Mouse (Mus musculus): ENCODE results near the gene Prelp. TPM values are rescaled to one million over a fixed set of nuclear protein-coding genes. Genes with fewer than 3 reads are reported as not detected.

Gene Prelp
- total RNA-seq, 2 experiments from 2014 or later, result 25.0 to 29.5 TPM

- intact Hi-C loops (cut with DNase I), result no loop called here
- no peak for DNase-seq
These were observed 18.5 kb upstream of the Prelp start for GRCm38 (mm10) chr1:133939708-133940107.

DNA sequence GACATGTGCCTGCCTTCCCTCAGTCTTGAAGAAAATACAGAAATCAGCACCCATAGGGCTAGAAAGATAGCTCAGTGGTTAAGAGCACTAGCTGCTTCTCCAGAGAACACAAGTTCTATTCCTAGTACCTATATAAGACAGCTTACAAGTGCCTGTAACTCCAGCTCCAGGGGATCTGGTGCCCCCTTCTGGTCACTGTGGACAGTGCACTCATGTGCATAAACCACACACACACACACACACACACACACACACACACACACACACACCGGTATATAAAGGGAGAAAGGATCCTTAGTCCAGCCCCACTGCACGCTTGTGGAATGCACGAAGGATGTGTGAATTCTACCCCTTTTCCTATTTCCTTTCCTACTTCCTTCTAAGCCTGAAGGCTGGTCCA lies 15.0 kb upstream of the Prelp start:
- intact Hi-C loops (cut with DNase I), result no loop called here
- DNase-seq, result no peak

- intact Hi-C loops (cut with DNase I), result no loop called here
- peak in 1 of 2 experiments; percentile 45 for DNase-seq
These were observed 13.2 kb upstream of the Prelp start for GRCm38 (mm10) chr1:133934354-133934963.

DNA sequence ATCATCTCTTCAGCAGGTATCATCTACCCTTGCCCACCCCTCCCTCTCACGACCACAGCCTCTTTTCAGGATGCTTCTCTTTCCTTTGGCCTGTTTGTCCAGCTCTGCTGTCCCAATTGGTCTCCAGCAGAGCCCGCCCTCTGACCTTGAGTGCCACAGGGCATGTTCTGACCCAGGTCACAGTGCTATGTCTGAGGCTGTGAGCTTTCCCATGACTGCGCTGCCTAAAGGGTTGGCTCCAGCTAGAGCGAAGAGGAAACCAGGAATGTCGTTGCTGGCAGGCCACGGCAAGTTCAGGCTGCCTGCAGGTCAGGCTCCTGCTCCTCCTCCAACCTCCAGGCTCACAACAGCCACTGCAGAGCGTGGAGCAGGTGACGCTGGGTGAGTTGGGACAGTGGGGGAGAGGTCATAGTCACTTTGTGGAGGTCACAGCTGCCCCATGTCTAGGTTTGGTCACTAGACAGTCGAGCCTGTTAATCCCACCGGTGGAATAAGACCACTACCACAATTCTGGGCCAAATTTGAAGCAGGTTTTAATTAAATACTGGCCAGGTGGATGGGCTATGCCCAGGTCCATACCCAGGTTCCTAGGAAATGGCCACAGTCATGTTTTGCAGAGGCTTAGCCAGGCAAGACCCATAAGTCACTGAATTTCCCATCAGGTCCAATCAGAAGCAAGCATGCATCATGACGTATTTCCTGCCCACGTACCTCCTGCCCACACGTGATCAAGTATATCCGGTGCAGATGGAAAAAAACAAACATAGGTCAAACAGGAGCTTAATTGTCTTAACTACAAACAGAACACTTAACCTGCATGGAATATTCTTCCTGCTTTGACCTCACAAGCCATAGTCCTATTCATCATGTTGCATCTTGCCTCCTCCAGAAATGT lies 12.3 kb upstream of the Prelp start:
- intact Hi-C loops (cut with DNase I), result no loop called here
- no peak for DNase-seq

- intact Hi-C loops (cut with DNase I), result no loop called here
- no peak for DNase-seq
These were observed 8.8 kb upstream of the Prelp start for GRCm38 (mm10) chr1:133929980-133930379.

DNA sequence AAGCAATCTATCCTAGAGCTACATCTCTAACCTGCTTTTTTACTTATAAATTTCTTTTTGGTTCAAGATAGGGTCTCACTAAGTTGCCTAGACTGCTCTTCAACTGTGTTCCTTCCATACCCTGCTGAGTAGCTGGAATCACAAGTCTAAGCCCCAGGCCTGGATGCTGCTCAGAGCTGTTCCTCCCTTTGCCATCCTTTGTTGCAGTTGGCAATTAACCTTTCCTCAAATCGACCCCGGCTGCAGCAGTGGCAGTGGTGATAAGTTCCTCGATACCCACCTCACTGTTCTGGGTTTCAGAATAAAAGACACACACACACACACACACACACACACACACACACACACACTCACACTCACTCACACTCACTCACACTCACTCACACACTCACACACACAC lies 4.0 kb upstream of the Prelp start:
- DNase-seq, result no peak
- intact Hi-C loops (cut with DNase I), result no loop called here

DNA sequence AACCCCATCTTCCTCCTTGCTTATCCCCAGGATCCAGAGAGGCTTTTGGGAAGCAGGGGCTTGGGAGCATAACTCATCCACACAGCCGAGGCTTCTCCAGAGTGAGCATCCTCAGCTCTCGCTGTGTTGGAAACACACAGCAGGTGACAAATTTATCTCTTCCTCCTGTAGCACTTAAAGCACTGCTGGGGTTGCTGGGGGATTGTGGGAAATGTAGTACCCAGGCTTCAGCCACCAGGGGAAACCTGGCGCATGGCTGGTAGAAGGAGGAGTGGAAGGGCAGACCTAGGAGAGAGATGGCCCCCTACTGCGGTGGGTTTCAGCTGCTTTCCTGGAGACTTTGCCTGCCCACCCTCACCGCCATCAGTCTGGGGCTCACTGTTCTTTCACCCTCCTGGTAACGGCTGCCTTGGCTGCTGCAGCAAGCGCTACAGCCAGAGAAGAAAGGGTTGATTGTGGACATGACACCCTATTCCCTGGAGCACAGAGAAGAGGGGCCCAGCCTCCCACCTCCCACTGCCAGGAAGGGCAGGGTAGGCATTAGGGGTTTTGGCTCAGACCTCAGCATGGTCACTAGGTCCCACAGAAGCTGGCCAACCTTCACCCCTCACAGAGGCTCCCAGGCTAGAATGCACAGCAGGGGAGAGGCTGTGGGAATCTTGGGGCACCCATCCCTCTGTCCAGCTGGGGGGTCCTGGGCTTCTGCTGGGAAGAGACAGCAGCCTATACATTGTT lies 3.1 kb upstream of the Prelp start:
- DNase-seq, result no peak
- intact Hi-C loops (cut with DNase I), result no loop called here

DNA sequence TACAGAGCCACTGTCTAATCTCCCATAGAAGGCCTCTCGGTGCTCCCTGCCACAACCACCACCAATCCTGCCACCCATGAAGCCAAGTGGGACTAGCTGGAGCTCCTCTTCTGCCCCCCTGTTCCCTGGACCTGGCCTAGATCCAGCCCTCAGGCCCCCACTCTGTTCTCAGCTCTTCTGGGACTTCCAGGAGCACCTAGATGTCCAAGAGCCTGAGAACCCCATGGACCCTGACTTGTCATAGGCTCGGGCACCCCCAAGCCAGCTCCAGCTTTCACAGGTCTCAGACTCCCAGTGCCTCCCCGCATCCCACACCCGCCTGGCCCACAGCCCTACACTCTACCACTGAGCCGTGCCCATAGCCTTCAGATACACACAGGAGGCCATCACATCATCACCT lies 1.9 kb upstream of the Prelp start:
- intact Hi-C loops (cut with DNase I), result no loop called here
- no peak for DNase-seq

DNA sequence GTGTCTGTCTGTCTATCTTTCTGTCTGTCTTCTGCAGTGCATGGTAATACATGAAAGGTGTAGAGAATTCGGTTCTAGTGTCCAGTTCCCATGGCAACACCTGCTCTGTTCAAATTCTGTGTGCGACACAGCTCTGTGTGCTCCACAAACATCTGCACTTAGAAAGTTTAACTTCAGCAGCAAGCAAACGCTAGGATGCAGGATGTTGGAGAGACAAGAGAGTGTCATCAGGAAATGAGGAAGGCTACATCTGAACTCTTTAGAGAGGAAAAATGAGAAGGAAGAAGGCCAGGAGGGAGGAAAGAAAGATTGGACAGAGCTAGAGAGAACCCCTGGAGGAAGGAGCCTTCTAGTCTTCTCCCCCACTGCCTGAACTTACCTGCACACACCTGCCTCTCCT lies 338 bp downstream of the Prelp start:
- intact Hi-C loops (cut with DNase I), result loop anchor here (1.0 kb wide), 1 partner anchor 37 kb away; no protein-coding TSS in a partner anchor
- no peak for DNase-seq

- DNase-seq, result no peak
- intact Hi-C loops (cut with DNase I), result loop anchor here (1.0 kb wide), 1 partner anchor 38 kb away; no protein-coding TSS in a partner anchor
These were observed 813 bp downstream of the Prelp start for GRCm38 (mm10) chr1:133920401-133920800.

DNA sequence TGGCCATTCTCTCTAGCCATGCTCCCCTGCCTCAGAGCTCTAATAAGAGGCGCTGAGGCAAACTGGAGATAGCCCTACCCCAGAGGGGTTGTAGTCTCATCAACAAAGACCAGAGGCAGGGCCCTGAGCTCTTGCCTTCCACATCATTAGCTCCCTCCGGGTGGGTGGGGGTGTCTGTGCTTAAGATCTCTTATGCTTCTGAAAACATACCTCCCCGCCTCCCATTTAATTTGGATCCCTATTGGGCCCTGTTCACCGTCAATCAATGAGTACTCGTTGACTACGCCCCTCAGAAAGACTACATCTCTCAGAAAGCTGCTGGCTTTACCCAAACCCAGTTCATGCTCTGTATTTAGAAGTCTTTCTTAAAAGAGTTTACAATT lies 3.1 kb downstream of the Prelp start:
- intact Hi-C loops (cut with DNase I), result no loop called here
- no peak for DNase-seq

GRCm38 (mm10) chr1:133917456-133918087 lies 3.6 kb downstream of the Prelp start:
- peak; percentile 62 to 65 for DNase-seq
- intact Hi-C loops (cut with DNase I), result no loop called here

DNA sequence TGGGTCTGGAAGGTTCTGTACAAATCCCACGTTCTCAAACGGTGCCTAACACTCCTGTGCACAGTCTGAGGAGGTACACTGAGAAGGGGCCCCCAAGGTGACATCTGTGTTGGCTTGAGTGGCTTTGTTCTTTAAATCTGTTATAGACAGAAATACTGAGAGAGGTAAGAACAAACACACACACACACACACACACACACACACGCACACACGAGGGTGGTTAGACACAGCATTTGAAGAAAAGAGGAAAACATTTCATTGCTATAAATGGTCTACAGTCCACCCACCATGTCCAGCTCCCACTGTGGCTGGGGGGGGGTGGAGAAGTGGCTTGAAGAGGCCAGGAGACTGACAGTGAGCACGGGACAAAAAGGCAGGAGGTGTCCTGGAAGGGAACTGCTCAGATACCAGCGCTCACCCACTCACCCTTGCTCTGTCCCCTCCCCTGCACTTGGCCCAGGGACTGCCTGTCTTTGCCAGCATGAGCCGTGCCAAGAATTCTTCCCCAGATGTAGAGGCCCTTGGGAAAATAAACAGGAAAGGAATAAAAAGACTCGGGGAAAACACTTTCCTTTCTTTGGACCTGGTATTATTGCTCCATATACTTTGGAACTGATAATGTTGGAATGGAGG lies 5.4 kb downstream of the Prelp start:
- peak; percentile 78 to 90 for DNase-seq
- intact Hi-C loops (cut with DNase I), result no loop called here

- no peak for DNase-seq
- intact Hi-C loops (cut with DNase I), result no loop called here
These were observed 6.1 kb downstream of the Prelp start for GRCm38 (mm10) chr1:133915115-133915514.

DNA sequence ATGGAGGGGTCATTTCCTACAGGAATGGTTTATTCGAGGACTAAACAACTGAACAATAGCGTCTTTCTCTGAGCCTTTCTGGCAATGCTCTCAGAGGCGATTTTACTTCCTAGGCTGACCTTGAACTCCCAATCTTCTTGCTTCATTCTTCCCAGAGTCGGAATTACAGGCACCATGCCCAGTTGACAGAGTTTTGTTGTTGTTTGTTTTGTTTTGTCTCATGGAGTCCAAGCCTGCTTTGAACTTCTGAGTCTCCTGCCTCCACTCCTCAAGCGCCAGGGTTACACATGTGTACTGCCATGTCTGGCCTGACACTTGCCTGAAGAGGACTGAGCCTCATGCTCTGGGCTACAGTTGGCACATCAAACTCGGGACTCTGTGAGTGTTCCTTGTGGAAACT lies 8.2 kb downstream of the Prelp start:
- no peak for DNase-seq
- intact Hi-C loops (cut with DNase I), result loop anchor here (5.0 kb wide), 1 partner anchor 194 kb away; no protein-coding TSS in a partner anchor

- intact Hi-C loops (cut with DNase I), result loop anchor here (1.0 to 5.0 kb wide), 3 partner anchors 50 to 196 kb away; no protein-coding TSS in a partner anchor
These were observed 9.8 kb downstream of the Prelp start for GRCm38 (mm10) chr1:133911456-133911855.

GRCm38 (mm10) chr1:133911008-133911407 lies 10.2 kb downstream of the Prelp start:
- DNase-seq, result no peak

More at GRCm38 (mm10) chr1:133911456-133911855, 9.8 kb downstream of the Prelp start:
- peak; percentile 77 to 85 for DNase-seq

GRCm38 (mm10) chr1:133910108-133910507 lies 11.1 kb downstream of the Prelp start:
- no peak for DNase-seq
- intact Hi-C loops (cut with DNase I), result loop anchor here (5.0 kb wide), 1 partner anchor 197 kb away; no protein-coding TSS in a partner anchor

More at GRCm38 (mm10) chr1:133911008-133911407, 10.2 kb downstream of the Prelp start:
- intact Hi-C loops (cut with DNase I), result loop anchor here (1.0 to 5.0 kb wide), 3 partner anchors 50 to 196 kb away; no protein-coding TSS in a partner anchor

- intact Hi-C loops (cut with DNase I), result no loop called here
- no peak for DNase-seq
These were observed 12.3 kb downstream of the Prelp start for GRCm38 (mm10) chr1:133908659-133909575.
